Mouse (Mus musculus) cerebellum, adult 9-11 months (tissue): ENCODE measurements around the gene Pard3b.

Source experiments
- DNase-seq: peaks from one replicate; pipeline ENCODE4 v3.0.0; 2022

Gene Pard3b

DNA sequence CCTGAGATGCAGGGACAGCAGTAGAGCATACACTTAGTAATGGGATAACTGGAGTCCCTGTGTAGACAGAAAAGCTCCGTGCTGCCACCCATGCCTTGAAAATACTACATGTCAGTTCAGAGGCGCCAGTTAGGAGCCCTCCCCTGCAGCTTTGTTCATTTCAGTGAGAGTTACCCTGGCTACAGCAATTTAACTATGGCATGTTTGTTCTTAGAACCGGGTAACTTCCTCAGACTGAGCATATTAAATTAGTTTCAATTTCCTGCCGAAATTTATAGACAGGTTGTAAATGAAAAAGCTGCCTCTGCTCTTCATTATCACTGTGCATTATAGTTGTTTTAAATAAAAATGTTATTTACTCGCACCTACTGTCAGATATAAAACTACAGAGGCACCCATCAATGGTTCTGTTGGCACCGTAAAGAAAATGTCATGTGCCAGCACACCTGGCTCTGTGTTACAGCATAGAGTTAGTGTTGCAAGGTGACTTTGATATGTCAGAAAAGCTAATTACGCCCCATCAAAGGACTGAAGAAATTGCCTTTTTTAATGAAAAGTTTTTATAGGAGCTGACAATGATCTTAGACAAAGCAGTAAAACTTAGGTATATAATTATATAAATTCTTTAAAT is 289.6 kb downstream of the Pard3b start:
- DNase-seq, result no peak

DNA sequence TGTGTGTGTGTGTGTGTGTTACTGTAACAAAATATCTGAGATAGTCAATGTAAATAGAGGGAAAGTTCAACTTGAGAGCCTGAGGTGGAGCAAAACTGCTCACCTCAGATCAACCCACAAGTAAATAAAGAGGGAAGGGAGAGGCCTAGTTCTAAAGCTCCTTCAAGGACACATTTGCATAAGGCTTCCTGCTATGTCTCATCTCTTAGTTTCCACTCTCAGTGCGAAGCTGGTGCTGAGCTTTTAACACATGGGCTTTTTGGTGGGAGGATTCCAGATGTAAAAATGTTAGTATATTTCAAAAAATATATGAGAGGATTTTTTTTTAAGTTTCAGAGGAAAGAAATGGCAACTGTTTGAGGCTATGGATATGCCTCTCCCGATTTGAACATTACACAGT is 294.9 kb downstream of the Pard3b start:
- DNase-seq, result no peak

GRCm38 (mm10) chr1:61934760-61935159 is 296.1 kb downstream of the Pard3b start:
- no peak for DNase-seq

DNA sequence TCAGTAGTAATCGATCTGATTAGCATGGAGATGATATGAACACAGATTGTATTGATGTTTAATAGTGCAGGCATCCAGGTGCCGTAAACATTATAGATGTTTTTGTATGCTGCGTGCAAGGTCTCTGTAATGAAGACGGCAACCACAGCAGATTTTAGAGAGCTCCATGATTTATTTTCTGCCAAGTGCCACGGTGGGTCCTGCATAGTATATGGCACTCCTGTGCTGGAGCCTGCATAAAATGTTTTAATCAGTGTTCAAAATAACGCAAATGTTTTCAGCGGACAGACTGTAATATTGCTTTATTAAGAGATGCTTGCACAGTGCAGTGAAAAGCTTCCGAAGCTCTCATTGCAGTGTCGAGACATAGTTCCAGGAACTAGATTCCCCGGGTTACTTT is 301.3 kb downstream of the Pard3b start:
- DNase-seq, result no peak

GRCm38 (mm10) chr1:61961533-61961932 is 322.9 kb downstream of the Pard3b start:
- no peak for DNase-seq

DNA sequence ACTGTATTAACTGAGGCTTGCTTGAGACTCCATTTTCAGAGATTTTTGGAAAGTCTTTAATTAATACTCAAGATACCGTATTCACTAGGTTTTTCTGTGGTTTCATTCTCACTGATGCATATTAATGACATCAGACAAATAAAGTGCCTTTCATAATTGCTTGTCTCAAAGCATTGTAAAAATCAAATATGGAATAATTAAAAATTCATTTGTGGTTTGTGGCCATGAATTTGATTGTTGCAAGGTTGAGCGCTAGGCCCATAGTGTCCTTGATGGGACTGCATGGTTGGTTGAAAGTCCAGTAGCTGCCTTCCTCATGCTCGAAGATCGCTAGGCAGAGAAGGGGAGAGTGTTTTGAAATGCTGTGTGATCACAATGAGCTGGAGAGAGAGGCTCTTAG is 323.9 kb downstream of the Pard3b start:
- no peak for DNase-seq

DNA sequence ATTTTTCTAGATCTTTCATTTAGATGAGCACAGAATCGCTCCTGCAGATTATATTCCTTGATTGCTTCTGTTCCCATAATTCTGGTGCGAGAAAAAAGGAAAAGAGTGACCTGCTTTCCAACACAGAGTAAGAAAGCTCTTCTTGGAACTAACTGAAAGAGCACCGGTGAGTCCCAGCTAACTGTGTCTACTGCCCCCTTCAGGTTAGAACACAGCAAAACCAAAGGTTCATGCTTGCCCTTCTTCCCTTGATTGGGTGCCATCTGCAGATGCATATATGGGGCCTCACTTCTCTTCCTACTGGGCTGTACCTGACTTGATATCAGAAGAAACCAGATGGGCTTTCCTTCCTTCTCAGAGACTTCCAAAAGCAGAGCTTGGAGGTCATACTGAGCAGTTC is 328.5 kb downstream of the Pard3b start:
- no peak for DNase-seq

DNA sequence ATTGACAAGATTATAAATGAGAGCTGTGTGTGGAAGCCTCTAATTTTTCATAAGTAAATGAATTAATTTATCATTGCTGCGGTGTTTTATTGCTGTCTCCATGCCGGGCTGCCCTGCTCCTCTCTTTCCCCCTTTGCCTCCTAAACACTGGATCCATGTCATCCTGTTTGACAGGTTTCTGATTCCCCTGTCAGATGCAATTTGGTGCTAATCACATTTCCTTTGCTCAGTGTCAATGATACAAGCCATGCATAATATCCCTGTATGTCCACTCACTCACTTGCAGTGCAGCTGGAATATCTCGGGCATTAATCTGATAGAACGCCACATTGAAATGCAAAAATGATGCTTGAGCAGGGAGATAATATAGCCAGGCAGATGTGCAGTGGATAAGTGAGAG is 329.2 kb downstream of the Pard3b start:
- no peak for DNase-seq

DNA sequence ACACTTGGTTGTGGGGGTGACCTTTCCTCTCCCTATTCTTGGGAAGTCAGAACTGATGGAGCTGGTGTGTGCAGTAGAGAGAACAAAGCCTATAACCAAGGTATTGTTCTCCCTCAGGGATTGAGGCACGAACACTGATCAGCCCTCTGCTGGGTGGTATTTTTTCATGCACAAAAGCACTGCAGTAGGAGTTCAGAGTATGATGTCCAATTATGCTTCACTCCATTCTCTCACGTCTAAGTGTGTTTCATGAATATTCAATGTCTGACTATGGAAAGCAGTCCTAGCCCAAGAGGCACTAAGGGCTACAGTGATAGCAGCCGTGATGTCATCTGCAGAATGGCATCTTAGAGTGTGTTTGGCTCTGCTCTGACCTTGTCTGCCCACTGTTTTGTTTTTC is 359.1 kb downstream of the Pard3b start:
- DNase-seq, result no peak

- no peak for DNase-seq
These were observed 370.2 kb downstream of the Pard3b start for GRCm38 (mm10) chr1:62008811-62009210.

GRCm38 (mm10) chr1:62011712-62012111 is 373.1 kb downstream of the Pard3b start:
- DNase-seq, result no peak

GRCm38 (mm10) chr1:62016536-62017300 is 378.1 kb downstream of the Pard3b start:
- DNase-seq, result no peak

DNA sequence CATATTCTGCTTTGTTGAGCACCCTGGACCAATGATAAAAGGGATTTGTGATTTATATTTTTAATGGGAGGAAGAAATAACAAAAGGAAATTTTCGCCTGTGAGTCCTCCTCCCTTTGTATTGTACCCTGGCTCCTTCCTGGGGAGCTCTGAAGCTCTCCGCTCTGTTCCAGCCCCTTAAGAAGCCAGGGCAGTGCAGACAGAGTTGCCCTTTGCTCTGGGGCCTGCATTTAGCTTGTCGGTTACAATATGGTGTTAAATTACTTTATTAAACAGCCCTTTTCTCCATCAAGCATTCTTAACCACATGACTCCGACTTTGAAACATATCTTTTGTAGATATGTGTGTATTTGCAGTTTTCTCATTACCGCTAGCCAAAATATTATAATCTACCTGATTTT is 379.7 kb downstream of the Pard3b start:
- no peak for DNase-seq

- no peak for DNase-seq
These were observed 381.1 kb downstream of the Pard3b start for GRCm38 (mm10) chr1:62019743-62020142.

DNA sequence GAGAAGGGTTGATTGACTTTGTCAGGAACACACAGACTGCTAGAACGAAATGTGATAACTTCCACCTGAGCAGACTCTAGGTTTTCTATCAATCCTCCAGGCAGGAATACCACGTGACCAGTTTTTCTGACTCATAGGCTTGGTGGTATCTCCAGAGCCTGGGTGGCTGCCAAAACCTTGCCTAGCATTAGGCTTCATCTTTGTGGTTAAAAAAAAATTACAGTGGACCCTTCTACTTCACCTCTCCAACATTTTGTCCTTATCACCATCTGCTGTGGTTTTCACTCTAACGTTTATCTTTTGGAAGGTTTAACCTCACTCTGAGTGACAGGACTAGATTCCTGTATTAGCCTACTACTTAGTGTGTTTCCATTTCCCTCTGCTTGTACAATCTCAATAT is 403.1 kb downstream of the Pard3b start:
- DNase-seq, result no peak

GRCm38 (mm10) chr1:62048592-62048991 is 410.0 kb downstream of the Pard3b start:
- DNase-seq, result no peak

DNA sequence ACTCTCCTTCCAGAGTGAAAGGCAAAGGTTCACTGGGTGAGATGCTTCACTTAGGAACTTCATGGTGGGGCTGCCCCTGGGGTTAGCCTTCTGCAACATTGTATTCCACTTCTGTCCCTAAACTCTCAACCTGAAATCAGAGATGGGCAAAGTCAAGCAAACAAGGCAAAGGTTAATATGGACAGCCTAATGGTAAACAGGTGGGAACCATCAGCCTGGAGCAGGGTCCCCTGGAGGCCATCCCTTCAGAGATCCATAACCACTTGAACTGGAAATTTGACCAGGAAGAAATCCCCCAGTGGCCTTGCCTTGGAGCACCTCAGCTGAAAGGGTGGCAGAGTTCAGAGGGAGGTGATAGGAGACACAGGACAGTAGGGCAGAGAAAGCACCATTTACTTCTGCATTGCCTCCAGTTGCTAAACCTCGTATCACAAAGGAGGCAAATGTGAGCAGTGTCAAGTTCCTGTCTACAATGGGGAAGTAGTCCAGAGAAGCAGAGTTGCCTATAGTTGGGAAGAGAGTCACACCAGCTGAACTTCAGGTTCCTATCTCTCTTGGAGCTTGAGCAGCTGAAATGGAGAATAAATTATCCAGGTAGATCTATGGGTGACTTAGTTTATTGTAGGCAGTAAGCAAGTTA is 412.7 kb downstream of the Pard3b start:
- DNase-seq, result no peak

DNA sequence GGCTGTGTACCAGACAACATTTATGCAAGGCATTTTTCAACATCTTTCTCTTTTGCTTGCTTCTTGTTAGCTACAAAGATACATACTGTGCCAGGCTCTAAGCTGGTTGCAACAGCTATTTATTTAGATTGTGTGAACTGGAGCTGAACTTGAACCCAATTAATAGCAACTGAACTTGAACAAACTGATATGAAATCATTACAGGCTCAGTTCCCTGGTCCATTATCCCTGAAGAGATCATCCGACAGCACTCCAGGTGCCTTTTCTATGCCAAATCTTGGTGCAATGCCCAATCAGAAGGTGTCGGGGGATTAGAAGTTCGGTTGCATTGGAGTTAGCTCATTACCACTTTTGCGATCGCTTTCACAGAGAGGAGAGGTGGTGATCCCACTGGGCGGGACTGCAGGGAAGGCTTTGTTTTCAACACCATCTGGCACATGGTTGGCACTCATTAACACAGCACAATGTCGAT is 414.6 kb downstream of the Pard3b start:
- DNase-seq, result peak; percentile 10

DNA sequence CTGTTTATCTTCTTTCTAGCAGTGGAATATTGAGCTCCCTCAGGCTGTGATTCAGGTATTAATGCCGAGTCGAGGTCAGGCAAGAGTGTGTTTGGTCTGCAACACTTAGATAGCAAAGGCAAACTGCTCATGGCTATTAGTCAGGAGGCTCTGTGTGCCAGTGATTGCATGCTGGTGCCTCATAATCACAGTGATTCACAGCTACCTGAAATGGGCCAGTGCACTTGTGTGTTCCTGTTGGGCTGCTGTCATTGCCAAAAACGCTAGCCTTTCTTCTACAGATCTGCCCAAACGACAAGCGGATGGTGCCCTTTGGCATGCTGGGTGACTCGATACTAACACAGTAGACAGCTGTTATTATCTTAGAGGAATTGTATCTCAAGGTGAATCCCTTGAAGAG is 416.7 kb downstream of the Pard3b start:
- no peak for DNase-seq

- DNase-seq, result no peak
These were observed 432.0 kb downstream of the Pard3b start for GRCm38 (mm10) chr1:62070617-62071016.

GRCm38 (mm10) chr1:62071139-62071538 is 432.5 kb downstream of the Pard3b start:
- DNase-seq, result no peak

- no peak for DNase-seq
These were observed 437.5 kb downstream of the Pard3b start for GRCm38 (mm10) chr1:62076171-62076570.

GRCm38 (mm10) chr1:62081129-62081528 is 442.5 kb downstream of the Pard3b start:
- no peak for DNase-seq

DNA sequence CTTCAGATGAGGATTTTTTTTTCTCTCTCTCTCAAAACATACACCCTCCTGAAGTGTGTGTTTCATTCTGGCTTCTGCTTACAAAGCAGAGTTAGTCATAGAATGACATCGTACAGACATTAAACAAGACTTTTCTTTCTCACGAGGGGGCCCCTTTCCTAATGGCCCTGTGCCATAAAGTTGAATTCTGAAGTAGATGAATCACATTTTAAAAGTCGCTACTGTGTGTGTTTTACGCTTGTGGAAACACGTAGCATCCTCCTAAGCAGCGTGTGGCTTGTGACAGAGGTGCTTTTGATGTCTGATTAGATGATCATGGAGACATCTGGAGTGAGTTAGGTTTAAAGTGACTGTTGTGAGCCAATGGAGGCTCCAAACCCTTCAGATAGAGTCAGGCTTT is 447.4 kb downstream of the Pard3b start:
- no peak for DNase-seq
